Mouse (Mus musculus) lung, embryonic 14.5 days (tissue): ENCODE data around the gene Colca2. TPM values are rescaled to one million over a fixed set of nuclear protein-coding genes. Genes with fewer than 3 reads are reported as not detected.

Experiments used
- ATAC-seq: fragments of 200-750 bp; cut with Nextera tagmentation; 2 replicates; pipeline ENCODE4 v1.8.0; 2017; ENCODE audit warnings: mild to moderate bottlenecking, moderate TSS enrichment, moderate library complexity; ENCODE audit not compliant: insufficient read depth
- DNase-seq: peaks from one replicate; pipeline ENCODE4 v3.0.0-alpha.2; 2015
- H3K27ac ChIP-seq: fragments of 300-500 bp; sonication (generic); 2 replicates; pipeline ENCODE4 v1.5.1; 2014; ENCODE audit warnings: low read depth, mild to moderate bottlenecking, moderate library complexity
- H3K27me3 ChIP-seq: fragments of 300-500 bp; sonication (generic); 2 replicates; pipeline ENCODE4 v1.6.1; 2014; ENCODE audit warnings: low read length, control low read depth; ENCODE audit not compliant: insufficient read depth
- H3K36me3 ChIP-seq: fragments of 300-500 bp; sonication (generic); 2 replicates; pipeline ENCODE4 v1.6.1; 2014; ENCODE audit warnings: control low read depth; ENCODE audit not compliant: insufficient read depth
- H3K4me1 ChIP-seq: fragments of 300-500 bp; sonication (generic); 2 replicates; pipeline ENCODE4 v1.6.1; 2014; ENCODE audit warnings: antibody characterized with exemption, control low read depth; ENCODE audit not compliant: insufficient read depth
- H3K4me2 ChIP-seq: fragments of 300-500 bp; sonication (generic); 2 replicates; pipeline ENCODE4 v1.6.1; 2014; ENCODE audit warnings: mild to moderate bottlenecking
- H3K4me3 ChIP-seq: fragments of 300-500 bp; sonication (generic); 2 replicates; pipeline ENCODE4 v1.5.1; 2014; ENCODE audit warnings: low read depth, low read length
- H3K9ac ChIP-seq: fragments of 300-500 bp; sonication (generic); 2 replicates; pipeline ENCODE4 v1.6.1; 2014
- H3K9me3 ChIP-seq: fragments of 300-500 bp; sonication (generic); 2 replicates; pipeline ENCODE4 v1.6.1; 2016; ENCODE audit warnings: low read depth, low read length, control low read depth
- CTCF ChIP-seq: IDR thresholded peaks from 2 replicates; pipeline ENCODE4 v1.5.1; 2016; ENCODE audit warnings: antibody characterized with exemption, low read depth
- WGBS: fragments of 180-500 bp; shearing (Covaris S2); extraction: QIAGEN DNeasy Blood & Tissue Kit; methylation state at CpG from one replicate; pipeline ENCODE4 v1.1.7; 2014; 5-methylcytosine and 5-hydroxymethylcytosine counted together
- polyA plus RNA-seq: library from polyadenylated mRNA; unstranded; fragments of >200 nt; fragmentation: Nextera tagmentation; extraction: Ambion mirVana; gene quantifications from 2 replicates; pipeline ENCODE4 v1.2.1, GENCODE M21; 2014

The Colca2 gene
- polyA plus RNA-seq, 1 experiment from 2014 or later: 4.9 TPM

GRCm38 (mm10) chr9:51293541-51293940, 15.2 kb upstream of the Colca2 start:
- ATAC-seq (no peak), DNase-seq (no peak)
- H3K4me1 ChIP-seq: no peaks in the 10 kb centered on the region
- TF ChIP-seq CTCF: no peak
- no peak overlapping the region for H3K4me3 ChIP-seq
- H3K27ac ChIP-seq: no peak overlapping the region
- no peaks in the 10 kb centered on the region; the same call in 1 of the 2 replicates for H3K9me3 ChIP-seq
- H3K4me2 ChIP-seq: no peak overlapping the region
- no peaks in the 10 kb centered on the region for H3K27me3 ChIP-seq
- WGBS: 59% methylated on average over 8 of the region's 8 CpGs
- no peak overlapping the region for H3K9ac ChIP-seq
- H3K36me3 ChIP-seq: no peaks in the 10 kb centered on the region

- ATAC-seq: peak; percentile 69
- Histone ChIP-seq H3K9ac (no peak overlapping the region), H3K27me3 (no peaks in the 10 kb centered on the region), H3K4me2 (no peak overlapping the region), H3K9me3 (no peaks in the 10 kb centered on the region; the same call in 1 of the 2 replicates), H3K4me1 (no peaks in the 10 kb centered on the region), H3K27ac (no peak overlapping the region), H3K4me3 (no peak overlapping the region), H3K36me3 (no peaks in the 10 kb centered on the region)
- DNase-seq: peak; percentile 97
- WGBS: 30% methylated on average over 4 of the region's 4 CpGs
- peak; percentile 93 for TF ChIP-seq CTCF
These were observed 14.3 kb upstream of the Colca2 start for GRCm38 (mm10) chr9:51292674-51293073.

GRCm38 (mm10) chr9:51290980-51291379, 12.6 kb upstream of the Colca2 start:
- WGBS: 75% methylated on average over 4 of the region's 4 CpGs
- no peak for TF ChIP-seq CTCF
- no peak overlapping the region for H3K27ac ChIP-seq
- H3K36me3 ChIP-seq: no peaks in the 10 kb centered on the region
- peaks cover 6% of the 10 kb centered on the region for H3K4me1 ChIP-seq
- ATAC-seq (no peak), DNase-seq (no peak)
- no peaks in the 10 kb centered on the region; the same call in 1 of the 2 replicates for H3K9me3 ChIP-seq
- H3K27me3 ChIP-seq: no peaks in the 10 kb centered on the region
- no peak overlapping the region for H3K4me2 ChIP-seq
- H3K9ac ChIP-seq: no peak overlapping the region
- no peak overlapping the region for H3K4me3 ChIP-seq

GRCm38 (mm10) chr9:51286079-51286478, 7.7 kb upstream of the Colca2 start:
- Histone ChIP-seq H3K27ac (no peak overlapping the region), H3K4me2 (no peak overlapping the region), H3K4me1 (peaks cover 7% of the 10 kb centered on the region), H3K9me3 (no peaks in the 10 kb centered on the region; the same call in 1 of the 2 replicates), H3K4me3 (no peak overlapping the region), H3K27me3 (no peaks in the 10 kb centered on the region), H3K36me3 (no peaks in the 10 kb centered on the region), H3K9ac (no peak overlapping the region)
- peak; percentile 77 for ATAC-seq
- DNase-seq: peak; percentile 65
- TF ChIP-seq CTCF: no peak
- 20% methylated on average over 2 of the region's 2 CpGs for WGBS

- no peak for TF ChIP-seq CTCF
- Histone ChIP-seq H3K27me3 (no peaks in the 10 kb centered on the region), H3K36me3 (no peaks in the 10 kb centered on the region), H3K4me1 (peaks cover 16% of the 10 kb centered on the region; the same call in 1 of the 2 replicates), H3K9me3 (no peaks in the 10 kb centered on the region), H3K9ac (peak overlapping the region; percentile 74), H3K4me2 (peak overlapping the region; percentile 90), H3K4me3 (peak overlapping the region; percentile 58), H3K27ac (peak overlapping the region; percentile 83)
- 13% methylated on average over 13 of the region's 13 CpGs for WGBS
- ATAC-seq: peak; percentile 25; the same call in 1 of the 2 replicates
- DNase-seq: peak; percentile 34
These were observed 403 bp downstream of the Colca2 start for GRCm38 (mm10) chr9:51277834-51278498.

GRCm38 (mm10) chr9:51274678-51275077, 3.7 kb downstream of the Colca2 start:
- Histone ChIP-seq H3K9ac (no peak overlapping the region), H3K4me1 (peaks cover 19% of the 10 kb centered on the region; the same call in 1 of the 2 replicates), H3K9me3 (no peaks in the 10 kb centered on the region), H3K36me3 (no peaks in the 10 kb centered on the region), H3K4me2 (peak overlapping the region; percentile 20; the same call in 1 of the 2 replicates), H3K27ac (peak overlapping the region; percentile 63; the same call in 1 of the 2 replicates), H3K4me3 (no peak overlapping the region), H3K27me3 (no peaks in the 10 kb centered on the region)
- no peak for ATAC-seq
- peak; percentile 58 for DNase-seq
- WGBS: 16% methylated on average over 4 of the region's 4 CpGs
- TF ChIP-seq CTCF: no peak

GRCm38 (mm10) chr9:51273581-51274154, 4.7 kb downstream of the Colca2 start:
- WGBS: 58% methylated on average over 9 of the region's 9 CpGs
- no peak overlapping the region for H3K4me3 ChIP-seq
- H3K9ac ChIP-seq: no peak overlapping the region
- no peaks in the 10 kb centered on the region for H3K27me3 ChIP-seq
- no peak for TF ChIP-seq CTCF
- ATAC-seq: no peak
- H3K4me2 ChIP-seq: no peak overlapping the region
- no peaks in the 10 kb centered on the region for H3K9me3 ChIP-seq
- DNase-seq: no peak
- H3K4me1 ChIP-seq: peaks cover 19% of the 10 kb centered on the region; the same call in 1 of the 2 replicates
- H3K36me3 ChIP-seq: no peaks in the 10 kb centered on the region
- no peak overlapping the region for H3K27ac ChIP-seq
